Mouse (Mus musculus) spleen, adult 2 months (tissue): ENCODE data around the gene Chst8. TPM values are rescaled to one million over a fixed set of nuclear protein-coding genes. Genes with fewer than 3 reads are reported as not detected.

Experiments
- DNase-seq, 2 experiments: peaks; one replicate each; pipeline versions ENCODE4 v3.0.0 to v3.0.0-alpha.2; 2012 to 2021; ENCODE audit warnings: low spot score in 2 of 2, low read depth in 1 of 2
- H3K27ac ChIP-seq: fragments of 200-500 bp; 2 replicates; pipeline ENCODE4 v1.5.1; 2012; ENCODE audit warnings: low read length, inconsistent platforms; ENCODE audit not compliant: insufficient read depth
- H3K27me3 ChIP-seq: fragments of 200-500 bp; 2 replicates; pipeline ENCODE4 v1.6.1; 2012; ENCODE audit warnings: mild to moderate bottlenecking, moderate library complexity, low read length, inconsistent platforms; ENCODE audit not compliant: control insufficient read depth, insufficient read depth
- H3K36me3 ChIP-seq: fragments of 200-500 bp; 2 replicates; pipeline ENCODE4 v1.6.1; 2012; ENCODE audit warnings: mild to moderate bottlenecking, low read length, inconsistent platforms; ENCODE audit not compliant: control insufficient read depth, insufficient read depth
- H3K4me1 ChIP-seq: fragments of 200-500 bp; 2 replicates; pipeline ENCODE4 v1.6.1; 2011; ENCODE audit warnings: inconsistent platforms; ENCODE audit not compliant: control insufficient read depth, insufficient read depth, insufficient read length
- H3K4me3 ChIP-seq: fragments of 200-500 bp; 2 replicates; pipeline ENCODE4 v1.5.1; 2011; ENCODE audit warnings: mild to moderate bottlenecking, inconsistent platforms; ENCODE audit not compliant: insufficient read depth, insufficient read length; ENCODE audit errors: extremely low read depth
- CTCF ChIP-seq: fragments of 200-500 bp; IDR thresholded peaks from 2 replicates; pipeline ENCODE4 v1.5.1; 2011; ENCODE audit warnings: mild to moderate bottlenecking, inconsistent platforms; ENCODE audit not compliant: insufficient read depth, insufficient read length, insufficient replicate concordance; ENCODE audit errors: extremely low read depth
- POLR2A ChIP-seq: fragments of 200-500 bp; IDR thresholded peaks from 2 replicates; pipeline ENCODE4 v1.6.1; 2011; ENCODE audit warnings: low read depth, low read length, inconsistent platforms
- WGBS: fragments of 180-500 bp; shearing (Covaris S2); methylation state at CpG from one replicate; pipeline ENCODE4 v1.1.7; 2018; 5-methylcytosine and 5-hydroxymethylcytosine counted together
- polyA plus RNA-seq: library from polyadenylated mRNA; depleted of rRNA; stranded (reverse); fragments of >200 nt; gene quantifications from 2 replicates; pipeline ENCODE4 v1.2.3, GENCODE M21; 2012

Chst8 gene
- polyA plus RNA-seq, 1 experiment, result 1.6 TPM

- no peak for TF ChIP-seq CTCF
- TF ChIP-seq POLR2A, result no peak
- DNase-seq, result no peak
- Histone ChIP-seq H3K36me3 (no peaks in the 10 kb centered on the region), H3K4me3 (no peak overlapping the region), H3K27ac (no peak overlapping the region), H3K4me1 (peaks cover 4% of the 10 kb centered on the region; the same call in 1 of the 2 replicates), H3K27me3 (peaks cover 22% of the 10 kb centered on the region)
- WGBS, result 88% methylated on average over 2 of the region's 2 CpGs
Observed at GRCm38 (mm10) chr7:34651381-34651780, 161.1 kb downstream of the Chst8 start.

DNA sequence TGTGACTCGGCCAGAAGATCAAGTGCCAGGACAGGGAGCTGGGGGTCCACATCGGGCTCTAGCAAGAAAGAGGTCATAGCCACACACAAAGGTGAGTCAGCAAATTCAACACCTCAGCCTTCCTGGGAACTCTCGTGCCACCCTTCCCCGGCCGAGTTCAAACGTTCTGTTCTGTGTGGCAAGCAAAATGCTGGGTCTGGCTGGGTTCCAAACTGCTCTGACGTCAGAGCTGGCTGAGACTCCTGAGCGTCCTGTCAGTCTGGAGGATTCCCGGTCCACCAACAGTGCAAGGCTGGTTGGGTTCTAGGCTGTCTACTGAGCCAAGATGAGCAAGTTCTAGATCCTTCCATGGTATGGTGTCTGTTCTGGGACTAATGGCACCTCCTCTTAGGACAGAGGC, 165.5 kb downstream of the Chst8 start:
- no peaks in the 10 kb centered on the region for H3K27me3 ChIP-seq
- no peak overlapping the region for H3K4me3 ChIP-seq
- no peak overlapping the region for H3K27ac ChIP-seq
- no peaks in the 10 kb centered on the region for H3K36me3 ChIP-seq
- TF ChIP-seq CTCF (no peak), POLR2A (no peak)
- no peak for DNase-seq
- WGBS, result 61% methylated on average over 9 of the region's 9 CpGs
- no peaks in the 10 kb centered on the region for H3K4me1 ChIP-seq

DNA sequence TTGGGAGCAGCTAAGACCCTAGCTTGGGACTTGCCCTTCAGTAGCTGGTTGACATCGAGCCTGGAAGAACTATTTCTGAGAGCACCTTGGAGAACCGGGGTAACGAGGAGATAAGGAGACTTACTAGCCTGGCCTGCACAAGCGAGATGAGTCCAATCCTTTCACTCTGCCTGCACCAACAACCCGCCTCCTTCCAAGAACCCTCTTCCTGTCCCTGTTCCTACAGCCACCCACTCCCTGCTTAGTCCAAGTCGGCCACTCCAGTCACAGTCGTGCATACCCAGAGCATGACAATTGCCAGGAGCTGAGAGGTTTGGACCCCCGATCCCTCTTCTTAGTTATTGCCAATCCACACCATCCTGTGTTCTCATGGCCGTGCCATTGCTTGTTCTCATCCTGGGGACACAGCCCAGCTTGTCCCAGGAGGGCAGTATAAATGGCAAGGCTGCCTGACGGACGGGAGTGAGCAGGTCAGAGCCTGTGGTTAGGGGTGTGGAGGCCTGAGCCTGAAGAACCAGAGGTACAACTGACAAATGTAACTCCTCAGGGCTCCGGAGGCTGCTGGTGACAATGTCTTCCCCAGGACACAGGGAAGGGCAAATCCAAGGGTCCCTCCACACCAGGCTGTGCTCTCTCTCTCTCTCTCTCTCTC, 166.2 kb downstream of the Chst8 start:
- TF ChIP-seq CTCF, result no peak
- TF ChIP-seq POLR2A, result no peak
- H3K27me3 ChIP-seq, result no peaks in the 10 kb centered on the region
- H3K36me3 ChIP-seq, result no peaks in the 10 kb centered on the region
- H3K4me1 ChIP-seq, result no peaks in the 10 kb centered on the region
- no peak overlapping the region for H3K27ac ChIP-seq
- H3K4me3 ChIP-seq, result no peak overlapping the region
- DNase-seq, result no peak
- 85% methylated on average over 12 of the region's 12 CpGs for WGBS

DNA sequence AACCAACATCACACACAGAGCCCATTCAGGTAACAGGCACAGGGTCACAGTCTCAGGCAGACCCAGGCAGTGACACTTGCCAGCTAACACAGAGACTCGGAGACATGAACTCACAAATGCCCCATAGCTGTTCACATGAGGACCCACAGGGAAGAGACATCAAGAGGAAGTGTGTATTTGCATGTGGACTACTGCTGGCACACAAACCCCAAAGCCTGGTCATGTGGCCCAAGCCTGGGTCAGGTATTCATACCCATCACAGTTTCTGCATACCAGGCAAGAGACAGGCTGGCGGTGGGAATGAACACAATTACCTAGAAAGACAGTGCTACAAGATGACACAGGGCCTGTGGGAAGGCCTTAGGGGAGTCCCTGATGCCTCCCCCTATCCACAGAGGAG, 166.9 kb downstream of the Chst8 start:
- Histone ChIP-seq H3K27ac (no peak overlapping the region), H3K36me3 (no peaks in the 10 kb centered on the region), H3K27me3 (no peaks in the 10 kb centered on the region), H3K4me1 (no peaks in the 10 kb centered on the region), H3K4me3 (no peak overlapping the region)
- 83% methylated on average over 2 of the region's 2 CpGs for WGBS
- no peak for DNase-seq
- TF ChIP-seq POLR2A, result no peak

GRCm38 (mm10) chr7:34644591-34644990, 167.9 kb downstream of the Chst8 start:
- no peak for DNase-seq
- Histone ChIP-seq H3K27me3 (no peaks in the 10 kb centered on the region), H3K4me1 (no peaks in the 10 kb centered on the region), H3K4me3 (no peak overlapping the region), H3K36me3 (no peaks in the 10 kb centered on the region), H3K27ac (no peak overlapping the region)
- 94% methylated on average over 18 of the region's 18 CpGs for WGBS
- TF ChIP-seq POLR2A (no peak), CTCF (no peak)

GRCm38 (mm10) chr7:34643329-34643728, 169.2 kb downstream of the Chst8 start:
- 88% methylated on average over 6 of the region's 6 CpGs for WGBS
- Histone ChIP-seq H3K27ac (no peak overlapping the region), H3K36me3 (no peaks in the 10 kb centered on the region), H3K27me3 (no peaks in the 10 kb centered on the region), H3K4me3 (no peak overlapping the region), H3K4me1 (no peaks in the 10 kb centered on the region)
- no peak for DNase-seq
- TF ChIP-seq POLR2A (no peak), CTCF (no peak)

DNA sequence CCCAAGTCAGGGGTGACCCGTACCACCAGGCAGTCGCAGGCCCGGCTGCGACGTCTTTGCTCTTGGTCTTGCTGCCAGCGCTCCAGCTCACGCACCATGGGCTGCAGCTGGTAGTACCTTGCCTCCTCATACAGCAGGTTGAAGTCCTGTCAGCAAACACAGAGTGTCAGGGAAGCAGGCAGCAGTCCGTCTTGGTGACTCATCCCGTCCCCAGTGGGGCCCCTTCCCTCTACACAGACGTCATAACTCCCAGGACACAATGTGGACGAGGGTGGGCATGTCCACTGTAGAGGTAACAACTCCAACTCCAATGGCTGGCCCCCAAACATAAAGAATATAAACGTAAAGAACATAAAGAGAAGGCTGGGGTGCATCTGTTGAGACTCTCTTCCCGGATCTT, 170.5 kb downstream of the Chst8 start:
- no peak for DNase-seq
- no peak overlapping the region for H3K4me3 ChIP-seq
- H3K27me3 ChIP-seq, result no peaks in the 10 kb centered on the region
- WGBS, result 85% methylated on average over 13 of the region's 13 CpGs
- no peaks in the 10 kb centered on the region for H3K36me3 ChIP-seq
- H3K4me1 ChIP-seq, result no peaks in the 10 kb centered on the region
- TF ChIP-seq CTCF, result no peak
- no peak for TF ChIP-seq POLR2A
- H3K27ac ChIP-seq, result no peak overlapping the region
